Comparison of ENCODE assay signal across 19 mouse cellular contexts in genomic region chr6:147118190-147118589, GRCm38 (mm10). TPM values are rescaled to one million over a fixed set of nuclear protein-coding genes. Genes with fewer than 3 reads are reported as not detected.
A peak's percentile ranks its signal among the peaks of the same experiment; 100 is the strongest.
DNase-seq lines count a peak whose midpoint lies in the region; ATAC-seq and TF ChIP-seq lines count a peak whose summit lies in the region.
"Had no signal": no experiment of that assay in that cellular context is flagged by ENCODE, and none has a peak within 500 bp of the region (broad histone marks: within the 10 kb centered on the region; RNA-seq: fewer than 3 reads in every experiment).

No protein-coding gene starts in this region.

- in situ Hi-C loops in CH12.LX (cut with MboI; ENCODE audit: low pct_ligation_motif_present, low pct_unique_long_range_greater_than_20kb, low sequenced_read_pairs): no loop called here

- H3K9ac ChIP-seq in midbrain, embryonic 11.5 days (ENCODE audit: low read length): no peak overlapping the region
- no peak overlapping the region for H3K9ac ChIP-seq in midbrain, postnatal 0 days (replicated peaks; ENCODE audit: low read length, poor library complexity, severe bottlenecking)
- H3K9ac ChIP-seq in CH12.LX (ENCODE audit: insufficient read depth, low read depth): peak overlapping the region; percentile 1; the same call in 1 of the 2 replicates

- WGBS in midbrain, embryonic 11.5 days: 87% methylated on average over 3 of the region's 3 CpGs
- WGBS in midbrain, postnatal 0 days: 89% methylated on average over 3 of the region's 3 CpGs

- no peak for ATAC-seq in midbrain, embryonic 11.5 days (ENCODE audit: low FRiP score)
- no peak for ATAC-seq in midbrain, postnatal 0 days (ENCODE audit: low FRiP score)
- ATAC-seq: activated CD4-positive, CD25-positive, alpha-beta regulatory T cell, adult 4 months; CD4-positive, CD25-positive, alpha-beta regulatory T cell, adult 4 months had no signal

- H3K4me1 ChIP-seq in midbrain, embryonic 11.5 days (ENCODE audit: control insufficient read depth, insufficient read depth, low read length): no peaks in the 10 kb centered on the region
- no peaks in the 10 kb centered on the region for H3K4me1 ChIP-seq in midbrain, postnatal 0 days (ENCODE audit: insufficient read depth, low read length)
- peaks cover 40 to 56% of the 10 kb centered on the region in 2 experiments for H3K4me1 ChIP-seq in CH12.LX (ENCODE audit: control insufficient read depth in 1 of 2, insufficient read depth in 2 of 2)

- dilution Hi-C loops in CH12.LX (cut with MboI; ENCODE audit: extremely low pct_ligation_motif_present, extremely low pct_unique_long_range_greater_than_20kb, low sequenced_read_pairs): no loop called here

- TF ChIP-seq POLR2A in CH12.LX (IDR thresholded peaks at IDR 0.05; ENCODE audit: low read depth, low read length): no peak

- no peak overlapping the region for H3K4me3 ChIP-seq in midbrain, embryonic 11.5 days (ENCODE audit: low read depth, low read length)
- H3K4me3 ChIP-seq in midbrain, postnatal 0 days (ENCODE audit: low read depth, low read length): no peak overlapping the region
- no peak overlapping the region for H3K4me3 ChIP-seq in CH12.LX (replicated peaks in 1 of 3; ENCODE audit: low read depth in 2 of 3, low read length in 2 of 3, poor library complexity in 1 of 3)

- H3K9me3 ChIP-seq in midbrain, embryonic 11.5 days (ENCODE audit: control insufficient read depth, low read length): no peaks in the 10 kb centered on the region
- no peaks in the 10 kb centered on the region for H3K9me3 ChIP-seq in midbrain, postnatal 0 days (ENCODE audit: low read length)
- H3K9me3 ChIP-seq in CH12.LX (replicated peaks; ENCODE audit: low read length): no peaks in the 10 kb centered on the region
- H3K9me3 ChIP-seq: G1E had no signal

- no peak overlapping the region for H3K27ac ChIP-seq in midbrain, embryonic 11.5 days (ENCODE audit: low read depth, low read length)
- no peak overlapping the region for H3K27ac ChIP-seq in midbrain, postnatal 0 days (ENCODE audit: low read depth, low read length)
- H3K27ac ChIP-seq in CH12.LX (ENCODE audit: insufficient read depth, low read depth): peak overlapping the region; percentile 59

- no peaks in the 10 kb centered on the region for H3K36me3 ChIP-seq in midbrain, embryonic 11.5 days (ENCODE audit: control insufficient read depth, insufficient read depth, low read length)
- H3K36me3 ChIP-seq in midbrain, postnatal 0 days (ENCODE audit: insufficient read depth, low read length): no peaks in the 10 kb centered on the region
- no peaks in the 10 kb centered on the region for H3K36me3 ChIP-seq in CH12.LX (replicated peaks in 1 of 2; ENCODE audit: control insufficient read depth in 1 of 2, insufficient read depth in 1 of 2, low read length in 1 of 2)

- H3K4me2 ChIP-seq in midbrain, embryonic 11.5 days: no peak overlapping the region
- H3K4me2 ChIP-seq in midbrain, postnatal 0 days (ENCODE audit: low read depth, low read length, poor library complexity, severe bottlenecking): no peak overlapping the region
- no peak overlapping the region; the same call in 1 of the 2 replicates for H3K4me2 ChIP-seq in CH12.LX (ENCODE audit: insufficient read depth, low read depth, poor library complexity, severe bottlenecking)

- H3K27me3 ChIP-seq in midbrain, embryonic 11.5 days (ENCODE audit: control insufficient read depth, insufficient read depth, low read length): no peaks in the 10 kb centered on the region
- no peaks in the 10 kb centered on the region for H3K27me3 ChIP-seq in midbrain, postnatal 0 days (ENCODE audit: insufficient read depth, low read length)
- no peaks in the 10 kb centered on the region for H3K27me3 ChIP-seq in CH12.LX (replicated peaks)
- H3K27me3 ChIP-seq: Patski had no signal

- no peaks in the 10 kb centered on the region for H3K79me2 ChIP-seq in CH12.LX (replicated peaks; ENCODE audit: control insufficient read depth, extremely low read depth, insufficient read depth, poor library complexity, severe bottlenecking)

- peak; percentile 60 for DNase-seq in midbrain, embryonic 11.5 days (ENCODE audit: low spot score, missing footprints)
- no peak for DNase-seq in midbrain, postnatal 0 days (ENCODE audit: low spot score)
- no peak for DNase-seq in CH12.LX (ENCODE audit: extremely low read depth)
- DNase-seq in yolk sac, embryonic 10.5 days (ENCODE audit: low spot score): no peak
- DNase-seq: adrenal gland, adult 8-10 months; adrenal gland, postnatal 10 days; adrenal gland, postnatal 14 days; adrenal gland, postnatal 25 days; B cell, adult 2 months; cerebellum, adult 11 months; cerebellum, adult 11-12 months; cerebellum, adult 18-20 months; cerebellum, adult 2 months had no signal

- TF ChIP-seq EP300 in CH12.LX (IDR thresholded peaks at IDR 0.05; ENCODE audit: low read length): 0 out of 2 replicates have a peak, but pooled peaks have one; percentile 9

- TF ChIP-seq CTCF in midbrain, postnatal 0 days (IDR thresholded peaks at IDR 0.05): no peak
- no peak for TF ChIP-seq CTCF in CH12.LX (conservative IDR thresholded peaks at IDR 0.05 in 1 of 2, IDR thresholded peaks at IDR 0.05 in 1 of 2; ENCODE audit: low read depth in 2 of 2, low read length in 2 of 2)

- TF ChIP-seq RAD21 in CH12.LX (IDR thresholded peaks at IDR 0.05; ENCODE audit: low read depth, low read length): no peak

TF ChIP-seq in CH12.LX, 34 proteins besides CTCF, POLR2A, EP300 and RAD21:
- TF ChIP-seq MEF2A (IDR thresholded peaks at IDR 0.05; ENCODE audit: borderline replicate concordance, low read depth, low read length) (peak; percentile 65; the same call in 1 of the 2 replicates), UBTF (IDR thresholded peaks at IDR 0.05; ENCODE audit: low read depth, low read length) (no peak), IRF4 (IDR thresholded peaks at IDR 0.05; ENCODE audit: low read depth, low read length) (peak; percentile 63; the same call in 1 of the 2 replicates), KAT2A (IDR thresholded peaks at IDR 0.05; ENCODE audit: insufficient replicate concordance, low read length) (no peak), MAZ (IDR thresholded peaks at IDR 0.05; ENCODE audit: low read depth, low read length) (no peak)

RNA-seq across cellular contexts. Expression of gene Klhl42, which starts 27.0 kb away (rescaled TPM):
- 8.6 and 9.3 TPM in 2 replicates for polyA plus RNA-seq in midbrain, embryonic 11.5 days (2014; fragmentation: Nextera tagmentation; extraction: Ambion mirVana)
- total RNA-seq in midbrain, postnatal 0 days (2014; rRNA removed): 26.0 and 32.5 TPM in 2 replicates
- polyA plus RNA-seq in midbrain, postnatal 0 days (2015; fragmentation: Nextera tagmentation; extraction: Ambion mirVana): 6.4 and 6.5 TPM in 2 replicates
- 7.4 and 8.0 TPM in 2 replicates for total RNA-seq in CH12.LX (2012; rRNA removed)
- 3.6 and 4.5 TPM in 2 replicates for total RNA-seq in CH12.LX (2014; rRNA removed)
- 2.5 and 2.7 TPM in 2 replicates for polyA plus RNA-seq in CH12.LX (2012; ENCODE audit: insufficient read length, low read depth)

RNA-seq across cellular contexts. Expression of gene Mansc4, which starts 31.4 kb away (rescaled TPM):
- 0.72 and 0.83 TPM in 2 replicates for polyA plus RNA-seq in midbrain, embryonic 11.5 days (2014; fragmentation: Nextera tagmentation; extraction: Ambion mirVana)
- 0.57 and 1.9 TPM in 2 replicates for total RNA-seq in midbrain, postnatal 0 days (2014; rRNA removed)
- polyA plus RNA-seq in midbrain, postnatal 0 days (2015; fragmentation: Nextera tagmentation; extraction: Ambion mirVana): 1.4 TPM in 2 replicates
- not detected in 2 replicates for total RNA-seq in CH12.LX (2012; rRNA removed)
- total RNA-seq in CH12.LX (2014; rRNA removed): not detected in 2 replicates
- polyA plus RNA-seq in CH12.LX (2012; ENCODE audit: insufficient read length, low read depth): 0.20 TPM in 1 of 2 replicates, not detected in the other
- total RNA-seq: adrenal gland, adult 2 months; adrenal gland, postnatal 25 days; G1E; MEL had no signal
- polyA plus RNA-seq: G1E had no signal
